Mouse (Mus musculus) adrenal gland, adult 2 months (tissue): ENCODE measurements around the gene Brd3os. TPM values are rescaled to one million over a fixed set of nuclear protein-coding genes. Genes with fewer than 3 reads are reported as not detected.

Experiments
- DNase-seq: peaks from one replicate; pipeline ENCODE4 v3.0.0; 2021
- polyA plus RNA-seq: library from polyadenylated mRNA; depleted of rRNA; stranded (reverse); fragments of >200 nt; gene quantifications from 2 replicates; pipeline ENCODE4 v1.2.3, GENCODE M21; 2012
- total RNA-seq, 2 experiments: library from RNA; stranded (reverse); gene quantifications; 2 replicates each; pipeline ENCODE4 v1.2.3; 2021

The Brd3os gene
- total and polyA plus RNA-seq, 3 experiments = 6.2 to 46.0 (median 17.2) TPM

- DNase-seq = peak; percentile 41
These were observed 20.6 kb upstream of the Brd3os start for GRCm38 (mm10) chr2:27421293-27422068.

GRCm38 (mm10) chr2:27423596-27423995 lies 18.5 kb upstream of the Brd3os start:
- no peak for DNase-seq

- DNase-seq = peak; percentile 59
These were observed 16.9 kb upstream of the Brd3os start for GRCm38 (mm10) chr2:27425161-27425611.

- DNase-seq = peak; percentile 67
These were observed 16.2 kb upstream of the Brd3os start for GRCm38 (mm10) chr2:27425751-27426405.

GRCm38 (mm10) chr2:27426406-27426854 lies 15.7 kb upstream of the Brd3os start:
- peak; percentile 87 for DNase-seq

- peak; percentile 98 for DNase-seq
These were observed 15.2 kb upstream of the Brd3os start, which contains the start of gene Vav2 for GRCm38 (mm10) chr2:27426855-27427457. TSS of gene Vav2 (minus strand) at chr2:27427033.

- peak; percentile 84 for DNase-seq
These were observed 14.1 kb upstream of the Brd3os start for GRCm38 (mm10) chr2:27428071-27428470.

- DNase-seq = no peak
These were observed 11.5 kb upstream of the Brd3os start for GRCm38 (mm10) chr2:27430621-27431020.

GRCm38 (mm10) chr2:27432599-27432998 lies 9.5 kb upstream of the Brd3os start:
- DNase-seq = no peak

- DNase-seq = peak; percentile 66
These were observed 4.2 kb upstream of the Brd3os start for GRCm38 (mm10) chr2:27437876-27438275.

GRCm38 (mm10) chr2:27438281-27438680 lies 3.8 kb upstream of the Brd3os start:
- no peak for DNase-seq

- DNase-seq = no peak
These were observed 755 bp downstream of the Brd3os start for GRCm38 (mm10) chr2:27442708-27443449.

- no peak for DNase-seq
These were observed 1.3 kb downstream of the Brd3os start for GRCm38 (mm10) chr2:27443450-27443708.

- DNase-seq = no peak
These were observed 3.8 kb downstream of the Brd3os start for GRCm38 (mm10) chr2:27445910-27446309.

- DNase-seq = peak; percentile 87
These were observed 4.7 kb downstream of the Brd3os start for GRCm38 (mm10) chr2:27446812-27447211.

- no peak for DNase-seq
These were observed 5.7 kb downstream of the Brd3os start for GRCm38 (mm10) chr2:27447782-27448181.

GRCm38 (mm10) chr2:27450226-27450625 lies 8.1 kb downstream of the Brd3os start:
- DNase-seq = peak; percentile 89

- DNase-seq = no peak
These were observed 17.6 kb downstream of the Brd3os start for GRCm38 (mm10) chr2:27459735-27460134.

- DNase-seq = no peak
These were observed 18.0 kb downstream of the Brd3os start for GRCm38 (mm10) chr2:27460163-27460562.

- peak; percentile 87 for DNase-seq
These were observed 18.5 kb downstream of the Brd3os start for GRCm38 (mm10) chr2:27460651-27461050.

GRCm38 (mm10) chr2:27461881-27462660 lies 19.9 kb downstream of the Brd3os start:
- peak; percentile 23 for DNase-seq
